Mouse (Mus musculus) cortical plate, adult 2 months (tissue): Measurements from ENCODE around the gene Fam102a.

Experiments used
- CTCF ChIP-seq: fragments of 200-500 bp; IDR thresholded peaks from 2 replicates; pipeline ENCODE4 v1.5.1; 2011; ENCODE audit warnings: mild to moderate bottlenecking, control low read depth, low read length; ENCODE audit not compliant: insufficient read depth; ENCODE audit errors: extremely low read depth
- POLR2A ChIP-seq: fragments of 200-500 bp; IDR thresholded peaks from 2 replicates; pipeline ENCODE4 v1.6.1; 2011; ENCODE audit warnings: mild to moderate bottlenecking, low read length, control low read depth; ENCODE audit not compliant: insufficient read depth; ENCODE audit errors: extremely low read depth

- no peak for TF ChIP-seq POLR2A
- TF ChIP-seq CTCF, result no peak
Observed at GRCm38 (mm10) chr2:32507906-32508305, 27.2 kb upstream of the Fam102a start.
